Mouse (Mus musculus) liver, embryonic 11.5 days (tissue): ENCODE data around the gene Creb3l1. TPM values are rescaled to one million over a fixed set of nuclear protein-coding genes. Genes with fewer than 3 reads are reported as not detected.

Source experiments
- ATAC-seq: fragments of 200-750 bp; cut with Nextera tagmentation; replicated peaks from 2 replicates; pipeline ENCODE4 v1.8.0; 2017; ENCODE audit warnings: moderate number of reproducible peaks, mild to moderate bottlenecking, moderate TSS enrichment, moderate library complexity; ENCODE audit not compliant: low FRiP score
- DNase-seq: peaks from one replicate; pipeline ENCODE4 v3.0.0-alpha.2; 2017; ENCODE audit warnings: low spot score
- H3K27ac ChIP-seq: fragments of 300-500 bp; sonication (generic); 2 replicates; pipeline ENCODE4 v1.5.1; 2014; ENCODE audit warnings: mild to moderate bottlenecking, low read depth, low read length, control low read depth
- H3K27me3 ChIP-seq: fragments of 300-500 bp; sonication (generic); replicated peaks from 2 replicates; pipeline ENCODE4 v1.6.1; 2014; ENCODE audit warnings: low read length, mixed read lengths; ENCODE audit not compliant: control insufficient read depth, insufficient read depth
- H3K36me3 ChIP-seq: fragments of 300-500 bp; sonication (generic); 2 replicates; pipeline ENCODE4 v1.6.1; 2014; ENCODE audit warnings: mild to moderate bottlenecking, low read length, moderate library complexity, mixed read lengths; ENCODE audit not compliant: control insufficient read depth, insufficient read depth
- H3K4me1 ChIP-seq: fragments of 300-500 bp; sonication (generic); replicated peaks from 2 replicates; pipeline ENCODE4 v1.6.1; 2014; ENCODE audit warnings: low read length, mixed read lengths; ENCODE audit not compliant: control insufficient read depth, insufficient read depth
- H3K4me2 ChIP-seq: fragments of 300-500 bp; sonication (generic); 2 replicates; pipeline ENCODE4 v1.6.1; 2014; ENCODE audit warnings: mild to moderate bottlenecking, control low read depth, moderate library complexity
- H3K4me3 ChIP-seq: fragments of 300-500 bp; sonication (generic); 2 replicates; pipeline ENCODE4 v1.5.1; 2014; ENCODE audit warnings: low read depth, low read length, control low read depth
- H3K9ac ChIP-seq: fragments of 300-500 bp; sonication (generic); 2 replicates; pipeline ENCODE4 v1.6.1; 2014; ENCODE audit warnings: low read depth, low read length, control low read depth
- H3K9me3 ChIP-seq: fragments of 300-500 bp; sonication (generic); 2 replicates; pipeline ENCODE4 v1.6.1; 2016; ENCODE audit warnings: low read length, inconsistent platforms, mixed read lengths; ENCODE audit not compliant: control insufficient read depth
- WGBS: fragments of 180-500 bp; shearing (Covaris S2); extraction: QIAGEN DNeasy Blood & Tissue Kit; methylation state at CpG from one replicate; pipeline ENCODE4 v1.1.7; 2014; 5-methylcytosine and 5-hydroxymethylcytosine counted together
- polyA plus RNA-seq: library from polyadenylated mRNA; unstranded; fragments of >200 nt; fragmentation: Nextera tagmentation; extraction: Ambion mirVana; gene quantifications from 2 replicates; pipeline ENCODE4 v1.2.1, GENCODE M21; 2014

Gene Creb3l1
- polyA plus RNA-seq, 1 experiment from 2014 or later = 6.1 TPM

GRCm38 (mm10) chr2:92052188-92052587, 27.9 kb upstream of the Creb3l1 start:
- no peak overlapping the region for H3K27ac ChIP-seq
- no peaks in the 10 kb centered on the region for H3K36me3 ChIP-seq
- DNase-seq (no peak), ATAC-seq (no peak)
- H3K27me3 ChIP-seq = peaks cover 27% of the 10 kb centered on the region
- H3K9me3 ChIP-seq = no peaks in the 10 kb centered on the region
- WGBS = 73% methylated on average over 8 of the region's 8 CpGs
- no peak overlapping the region for H3K4me3 ChIP-seq
- peaks cover 8% of the 10 kb centered on the region; the same call in 1 of the 2 replicates for H3K4me1 ChIP-seq
- no peak overlapping the region for H3K9ac ChIP-seq
- H3K4me2 ChIP-seq = no peak overlapping the region

GRCm38 (mm10) chr2:92048034-92048690, 23.9 kb upstream of the Creb3l1 start:
- ATAC-seq (no peak), DNase-seq (no peak)
- H3K36me3 ChIP-seq = no peaks in the 10 kb centered on the region
- no peaks in the 10 kb centered on the region for H3K9me3 ChIP-seq
- WGBS = 66% methylated on average over 9 of the region's 9 CpGs
- H3K4me3 ChIP-seq = no peak overlapping the region
- H3K4me2 ChIP-seq = no peak overlapping the region
- H3K27me3 ChIP-seq = peaks cover 17% of the 10 kb centered on the region
- H3K27ac ChIP-seq = no peak overlapping the region
- H3K4me1 ChIP-seq = no peaks in the 10 kb centered on the region
- H3K9ac ChIP-seq = no peak overlapping the region

- 32% methylated on average over 4 of the region's 4 CpGs for WGBS
These were observed 23.3 kb upstream of the Creb3l1 start for GRCm38 (mm10) chr2:92047601-92048000.

GRCm38 (mm10) chr2:92043285-92043684, 19.0 kb upstream of the Creb3l1 start:
- no peak overlapping the region for H3K4me3 ChIP-seq
- no peaks in the 10 kb centered on the region for H3K4me1 ChIP-seq
- no peaks in the 10 kb centered on the region for H3K36me3 ChIP-seq
- no peak overlapping the region for H3K27ac ChIP-seq
- H3K27me3 ChIP-seq = no peaks in the 10 kb centered on the region
- H3K9me3 ChIP-seq = no peaks in the 10 kb centered on the region
- no peak for ATAC-seq
- no peak overlapping the region for H3K4me2 ChIP-seq
- no peak for DNase-seq
- no peak overlapping the region for H3K9ac ChIP-seq
- WGBS = 84% methylated on average over 12 of the region's 12 CpGs

More at GRCm38 (mm10) chr2:92047601-92048000, 23.3 kb upstream of the Creb3l1 start:
- Histone ChIP-seq H3K36me3 (no peaks in the 10 kb centered on the region), H3K9ac (0 out of 2 replicates have a peak overlapping the region, but pooled peaks have one; percentile 16), H3K27ac (no peak overlapping the region), H3K9me3 (no peaks in the 10 kb centered on the region), H3K4me2 (no peak overlapping the region), H3K27me3 (peaks cover 13% of the 10 kb centered on the region), H3K4me1 (no peaks in the 10 kb centered on the region), H3K4me3 (no peak overlapping the region)
- DNase-seq (no peak), ATAC-seq (no peak; the same call in 1 of the 2 replicates)

GRCm38 (mm10) chr2:92041538-92041937, 17.2 kb upstream of the Creb3l1 start:
- DNase-seq (no peak), ATAC-seq (no peak)
- Histone ChIP-seq H3K27ac (no peak overlapping the region), H3K9ac (no peak overlapping the region), H3K4me3 (no peak overlapping the region), H3K27me3 (no peaks in the 10 kb centered on the region), H3K4me2 (no peak overlapping the region), H3K4me1 (no peaks in the 10 kb centered on the region), H3K36me3 (no peaks in the 10 kb centered on the region), H3K9me3 (no peaks in the 10 kb centered on the region)
- 61% methylated on average over 15 of the region's 15 CpGs for WGBS

GRCm38 (mm10) chr2:92034273-92034672, 10.0 kb upstream of the Creb3l1 start:
- Histone ChIP-seq H3K4me2 (no peak overlapping the region), H3K36me3 (no peaks in the 10 kb centered on the region), H3K4me1 (no peaks in the 10 kb centered on the region), H3K27ac (no peak overlapping the region), H3K27me3 (no peaks in the 10 kb centered on the region; the same call in 1 of the 2 replicates), H3K9me3 (no peaks in the 10 kb centered on the region), H3K4me3 (no peak overlapping the region), H3K9ac (no peak overlapping the region)
- ATAC-seq = no peak
- DNase-seq = no peak
- 68% methylated on average over 9 of the region's 9 CpGs for WGBS

GRCm38 (mm10) chr2:92030554-92030953, 6.3 kb upstream of the Creb3l1 start:
- no peak for DNase-seq
- Histone ChIP-seq H3K36me3 (no peaks in the 10 kb centered on the region), H3K9ac (no peak overlapping the region), H3K4me2 (no peak overlapping the region), H3K9me3 (no peaks in the 10 kb centered on the region), H3K27ac (no peak overlapping the region), H3K4me1 (0 out of 2 replicates have a peak, but pooled peaks cover 5% of the 10 kb centered on the region), H3K4me3 (no peak overlapping the region), H3K27me3 (no peaks in the 10 kb centered on the region; the same call in 1 of the 2 replicates)
- no peak for ATAC-seq
- 83% methylated on average over 8 of the region's 8 CpGs for WGBS

GRCm38 (mm10) chr2:92029387-92030133, 5.3 kb upstream of the Creb3l1 start:
- 0 out of 2 replicates have a peak, but pooled peaks cover 5% of the 10 kb centered on the region for H3K4me1 ChIP-seq
- ATAC-seq (no peak), DNase-seq (no peak)
- no peaks in the 10 kb centered on the region; the same call in 1 of the 2 replicates for H3K27me3 ChIP-seq
- no peaks in the 10 kb centered on the region for H3K36me3 ChIP-seq
- H3K4me2 ChIP-seq = no peak overlapping the region
- H3K4me3 ChIP-seq = no peak overlapping the region
- H3K9me3 ChIP-seq = no peaks in the 10 kb centered on the region
- 71% methylated on average over 10 of the region's 10 CpGs for WGBS
- no peak overlapping the region for H3K27ac ChIP-seq
- no peak overlapping the region for H3K9ac ChIP-seq
